Mouse (Mus musculus) layer of hippocampus, postnatal 25 days (tissue): ENCODE data around the gene Whamm. TPM values are rescaled to one million over a fixed set of nuclear protein-coding genes. Genes with fewer than 3 reads are reported as not detected.

Experiments used
- DNase-seq, 2 experiments: peaks; one replicate each; pipeline ENCODE4 v3.0.0; 2022; ENCODE audit warnings: mixed read lengths in 2 of 2, low spot score in 1 of 2; ENCODE audit errors: extremely low spot score in 1 of 2
- total RNA-seq, 2 experiments: library from RNA; stranded (reverse); gene quantifications; 2 replicates each; pipeline ENCODE4 v1.2.3; 2021

Whamm gene
- total RNA-seq, 2 experiments from 2014 or later: 14.4 to 20.3 TPM

DNA sequence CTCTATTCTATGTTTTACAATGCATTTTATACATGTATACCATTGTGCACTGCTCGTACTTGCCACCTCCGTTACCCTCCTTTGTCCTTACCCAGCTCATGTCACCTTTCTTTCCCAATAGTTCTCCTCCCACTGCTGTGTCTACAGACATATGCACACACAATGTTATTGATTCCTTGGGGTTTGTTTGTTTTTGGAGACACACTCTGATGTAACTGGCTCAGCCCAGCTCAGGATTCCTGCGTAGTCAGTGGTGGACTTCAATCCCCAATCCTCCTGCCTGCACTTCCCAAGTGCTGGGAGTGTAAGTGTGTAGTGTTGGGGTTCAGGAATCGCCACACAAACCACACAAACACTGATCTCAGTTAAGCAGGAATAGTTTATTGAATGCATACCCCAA, 16.2 kb downstream of the Whamm start:
- no peak for DNase-seq

DNA sequence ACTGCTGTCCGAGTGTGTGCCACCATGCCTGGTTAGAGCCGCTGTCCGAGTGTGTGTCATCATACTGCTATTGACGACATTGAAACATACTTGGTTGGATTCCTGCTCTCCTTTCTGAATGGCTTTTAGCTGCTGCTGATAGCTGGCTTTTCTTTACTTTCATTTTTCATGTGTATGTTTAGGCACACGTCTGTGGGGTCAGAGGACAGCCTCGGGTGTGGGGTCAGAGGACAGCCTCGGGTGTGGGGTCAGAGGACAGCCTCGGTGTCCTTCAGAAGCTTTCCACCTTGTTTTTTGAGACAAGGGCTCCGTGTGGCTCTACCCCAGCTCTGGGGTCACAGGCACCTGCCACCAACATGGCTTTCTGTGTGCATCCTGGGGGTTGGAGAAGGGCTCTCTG, 21.6 kb downstream of the Whamm start:
- DNase-seq: no peak

DNA sequence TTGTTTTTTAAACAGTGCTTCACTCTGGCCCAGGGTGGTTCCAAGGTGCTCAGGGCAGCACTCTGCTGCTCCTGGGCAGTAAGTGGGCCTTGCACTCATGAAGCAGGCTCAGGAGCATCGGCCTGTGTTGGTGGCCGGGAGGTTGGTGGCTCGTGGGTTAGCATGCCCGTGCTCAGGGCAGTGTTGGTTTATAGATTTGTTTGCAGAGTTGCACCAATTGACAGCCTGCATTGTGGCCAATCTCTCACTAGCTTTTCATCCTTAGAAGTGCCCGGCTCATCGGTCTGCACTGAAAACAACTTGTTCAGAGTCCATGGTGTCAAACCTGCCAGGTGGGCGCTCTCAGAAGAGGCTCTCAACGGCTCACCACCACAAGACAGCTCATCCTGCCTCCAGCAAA, 22.3 kb downstream of the Whamm start:
- no peak for DNase-seq

DNA sequence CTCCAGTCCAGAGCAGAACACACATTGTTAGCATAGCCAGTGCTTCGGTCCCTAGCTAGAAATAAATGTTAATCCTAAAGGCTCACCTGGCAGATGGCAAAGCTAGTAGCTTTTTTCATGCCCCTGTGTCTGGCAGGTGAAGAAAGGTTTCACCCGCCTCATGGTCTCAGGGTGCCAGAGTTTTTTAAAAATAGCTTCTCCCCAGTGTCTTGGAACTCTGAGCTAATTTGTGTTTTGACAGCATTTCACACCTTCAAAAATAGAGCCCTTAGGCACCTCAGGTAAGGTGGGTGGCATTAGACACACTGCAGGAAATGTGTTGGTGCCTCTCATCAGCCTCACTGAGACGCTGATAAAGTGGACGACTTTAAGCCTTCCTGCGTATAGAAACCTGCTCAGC, 24.0 kb downstream of the Whamm start:
- DNase-seq: no peak

DNA sequence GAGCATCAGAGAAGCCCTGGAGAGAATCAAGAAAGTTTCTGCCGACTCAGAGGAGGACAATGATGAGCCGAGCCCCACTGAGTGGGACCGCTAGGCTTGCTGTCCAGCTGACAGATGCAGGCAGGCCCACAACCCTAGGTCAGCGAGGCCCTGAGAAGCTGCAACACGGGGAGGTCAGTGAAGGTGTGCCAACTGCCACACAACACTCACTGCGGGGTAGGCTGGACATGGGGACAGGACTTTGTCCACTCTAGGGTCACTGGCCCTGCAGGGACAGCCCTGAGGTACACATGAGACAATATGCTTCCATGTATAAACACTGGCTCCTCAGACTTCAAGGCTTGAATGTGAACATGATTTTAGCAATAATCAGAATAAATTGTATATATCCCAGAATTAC, 25.0 kb downstream of the Whamm start:
- DNase-seq: no peak

DNA sequence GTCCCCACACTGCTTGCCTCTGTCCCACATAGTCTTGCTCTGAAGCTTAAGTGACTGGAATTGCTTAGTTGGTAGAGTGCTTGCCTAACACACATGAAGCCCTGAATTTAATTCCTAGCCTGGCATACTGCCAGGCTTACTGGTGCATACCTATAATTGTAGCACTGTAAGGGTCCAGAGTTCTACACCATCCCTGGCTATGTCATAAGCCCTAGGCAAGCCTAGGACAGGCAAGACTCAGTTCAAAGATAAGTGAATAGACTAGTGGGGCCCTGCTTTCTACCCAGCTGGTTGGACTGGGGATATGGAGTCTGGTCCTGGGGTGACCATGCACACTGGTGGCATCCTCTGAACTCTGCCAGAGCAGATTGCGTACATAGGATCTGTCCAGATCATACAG, 26.6 kb downstream of the Whamm start:
- DNase-seq: no peak

DNA sequence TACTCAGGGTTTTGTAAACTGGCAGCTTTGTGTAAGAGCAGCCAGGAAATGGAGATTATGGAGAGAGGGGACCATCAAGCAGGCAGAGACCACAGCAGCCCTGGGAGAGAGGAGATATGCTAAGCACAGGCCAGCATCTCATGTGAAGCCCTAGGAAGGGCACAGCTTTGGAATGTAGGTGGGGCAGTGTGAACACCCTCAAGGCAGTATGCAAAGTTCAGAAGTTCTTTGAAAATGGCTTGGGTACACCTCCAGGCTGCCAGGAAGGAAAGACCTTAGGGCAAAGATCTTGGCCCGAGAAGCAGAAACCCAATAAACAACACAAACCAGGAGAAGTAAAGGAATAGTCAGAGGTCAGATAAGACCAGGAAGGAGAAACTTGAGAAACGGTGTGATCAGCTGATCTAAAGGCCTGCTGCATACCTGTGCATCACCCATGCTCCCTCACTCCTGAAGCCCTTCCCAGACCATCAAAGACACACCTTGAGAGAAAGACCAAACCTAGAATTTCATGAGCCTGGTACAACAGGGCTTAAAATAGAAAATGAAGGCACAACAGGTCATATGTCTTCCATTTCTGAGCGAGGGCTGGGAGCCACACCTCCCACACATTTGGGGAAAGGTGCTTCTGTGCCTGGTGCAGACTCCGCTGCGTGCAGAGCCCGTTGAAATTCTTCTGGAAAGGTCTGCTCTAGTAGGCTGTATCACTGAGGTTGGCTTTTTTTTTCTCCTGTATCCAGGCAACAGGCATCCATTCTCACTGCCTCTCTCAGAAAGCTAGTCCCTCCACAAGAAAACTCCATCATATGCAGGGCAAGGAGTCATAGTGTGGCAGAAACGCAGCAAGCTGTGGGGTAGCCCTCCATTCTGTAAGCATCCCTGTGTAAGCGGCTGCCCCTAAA, 28.6 kb downstream of the Whamm start:
- DNase-seq: no peak

DNA sequence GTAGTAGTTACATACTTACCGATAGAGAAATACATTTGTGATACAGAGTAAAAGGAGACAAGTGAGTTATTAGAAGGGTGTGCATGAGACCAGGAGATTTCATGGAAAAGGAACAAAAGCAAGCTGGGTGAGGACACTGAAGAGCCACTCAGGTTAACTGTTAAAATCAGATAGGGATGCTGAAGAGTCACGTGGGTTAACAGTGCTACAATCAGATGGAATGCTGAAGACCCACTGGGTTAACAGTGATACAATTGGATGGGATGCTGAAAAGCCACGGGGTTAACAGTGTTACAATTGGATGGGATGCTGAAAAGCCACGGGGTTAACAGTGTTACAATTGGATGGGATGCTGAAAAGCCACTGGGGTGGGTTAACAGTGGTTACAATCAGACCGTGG, 33.9 kb downstream of the Whamm start:
- DNase-seq: no peak

DNA sequence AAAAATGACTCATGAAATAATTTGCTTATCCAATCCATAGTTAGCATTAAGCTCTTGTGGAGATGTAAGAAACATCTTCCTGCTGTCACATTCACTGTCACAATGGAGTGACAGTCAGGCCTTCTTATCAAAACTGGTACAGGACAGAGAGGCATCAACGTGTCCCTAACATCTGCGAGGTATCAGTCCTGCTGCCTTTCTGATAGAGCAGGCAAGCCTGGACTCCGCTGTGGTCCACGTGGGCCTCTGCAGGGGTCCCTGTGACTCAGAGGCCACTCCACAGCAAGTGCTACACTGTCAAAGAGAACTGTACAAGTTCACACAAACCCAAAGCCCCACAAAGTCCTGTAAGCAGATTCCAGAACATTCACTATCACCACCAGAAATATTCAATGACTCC, 34.4 kb downstream of the Whamm start:
- no peak for DNase-seq

DNA sequence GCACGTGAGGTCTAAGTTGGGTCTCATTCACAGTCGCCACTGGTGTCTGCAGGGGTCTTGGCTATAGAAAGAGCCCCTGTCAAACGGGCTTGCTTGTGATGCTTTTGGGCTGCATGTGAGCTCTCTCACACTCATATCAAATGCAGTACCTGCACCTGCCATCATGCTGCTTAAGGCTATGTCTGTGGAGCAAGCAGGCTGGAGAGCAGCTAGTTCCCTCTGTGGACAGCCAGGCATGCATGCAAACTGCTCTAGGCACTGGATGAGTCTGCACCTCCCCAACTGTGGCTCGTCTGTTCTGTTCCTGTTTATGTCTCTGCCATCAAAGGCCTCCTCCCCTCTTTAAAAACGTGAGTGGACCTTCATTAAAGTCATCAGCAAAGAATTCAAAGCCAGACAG, 35.4 kb downstream of the Whamm start:
- no peak for DNase-seq

DNA sequence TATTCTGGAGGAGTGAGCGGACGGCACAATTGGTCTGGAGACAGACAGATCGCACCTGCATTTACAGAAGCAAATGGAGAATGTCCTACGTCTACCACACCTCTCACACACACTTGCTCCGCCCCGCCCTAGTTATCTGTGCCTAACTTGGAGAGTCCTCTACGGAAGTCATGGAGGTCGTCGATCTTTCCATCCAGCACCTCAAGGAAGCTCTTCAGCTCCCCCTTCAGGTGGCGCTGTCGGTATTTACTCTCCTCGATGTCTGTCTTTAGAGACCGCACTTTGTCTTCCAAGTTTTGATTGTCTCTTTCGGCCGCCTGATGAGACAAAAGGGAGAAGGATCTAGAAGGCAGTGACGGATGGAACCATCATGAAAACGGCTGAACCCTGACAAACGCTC, 39.1 kb downstream of the Whamm start:
- DNase-seq: no peak

DNA sequence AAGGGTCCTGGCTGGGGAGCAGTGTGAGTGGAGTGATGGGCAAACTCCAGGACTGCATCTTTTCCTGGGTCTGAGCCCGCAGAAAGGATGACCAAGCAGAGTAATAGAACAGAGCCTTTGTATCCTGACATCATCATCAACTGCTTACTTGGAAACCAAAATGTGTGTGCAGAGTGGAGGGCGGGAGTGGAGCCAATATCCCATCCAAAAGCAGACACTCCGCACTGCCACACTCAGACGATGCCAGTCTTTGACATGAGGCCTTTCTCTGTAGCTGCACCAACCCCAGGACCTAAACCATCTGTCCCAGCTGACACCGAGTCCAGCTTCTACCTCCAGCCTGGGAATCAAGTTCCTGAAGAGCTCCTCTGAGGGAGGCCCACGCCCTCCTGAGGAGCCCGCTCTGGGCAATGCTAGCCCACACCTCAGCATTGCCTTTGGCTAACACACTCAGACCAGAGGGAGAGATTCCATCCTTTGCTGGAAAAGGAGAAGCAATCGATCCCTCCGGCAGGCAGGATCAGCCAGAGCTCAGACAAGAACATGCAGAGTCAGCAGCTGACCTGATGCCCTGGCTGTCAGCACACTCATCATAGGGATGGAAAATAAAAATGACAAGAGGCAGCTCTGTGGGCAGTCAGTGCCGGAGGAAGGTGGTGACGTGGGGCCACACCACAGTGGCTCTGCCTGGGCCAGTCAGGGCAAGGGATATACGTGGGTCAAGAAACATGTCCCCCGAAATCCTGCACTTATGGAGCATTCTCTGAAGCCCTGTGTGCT, 42.0 kb downstream of the Whamm start:
- DNase-seq: no peak

DNA sequence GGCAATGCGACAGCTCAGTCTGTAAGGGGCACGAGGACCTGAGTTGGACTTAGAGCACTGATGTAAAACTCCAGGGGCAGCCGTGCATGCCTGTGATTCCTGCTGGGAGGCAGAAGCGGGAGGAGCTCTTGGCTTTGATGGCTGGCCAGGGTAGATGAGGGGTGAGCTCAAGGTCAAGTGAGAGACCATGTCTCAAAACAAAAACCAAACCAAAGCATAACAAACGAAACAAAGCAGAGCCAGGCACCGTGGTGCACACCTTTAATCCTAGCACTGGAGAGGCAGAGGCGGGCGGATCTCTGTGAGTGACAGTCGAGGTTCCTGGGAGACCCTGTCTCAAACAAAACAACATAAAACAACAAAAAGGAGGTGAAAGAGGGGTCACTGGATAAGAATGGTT, 44.0 kb downstream of the Whamm start:
- no peak for DNase-seq

DNA sequence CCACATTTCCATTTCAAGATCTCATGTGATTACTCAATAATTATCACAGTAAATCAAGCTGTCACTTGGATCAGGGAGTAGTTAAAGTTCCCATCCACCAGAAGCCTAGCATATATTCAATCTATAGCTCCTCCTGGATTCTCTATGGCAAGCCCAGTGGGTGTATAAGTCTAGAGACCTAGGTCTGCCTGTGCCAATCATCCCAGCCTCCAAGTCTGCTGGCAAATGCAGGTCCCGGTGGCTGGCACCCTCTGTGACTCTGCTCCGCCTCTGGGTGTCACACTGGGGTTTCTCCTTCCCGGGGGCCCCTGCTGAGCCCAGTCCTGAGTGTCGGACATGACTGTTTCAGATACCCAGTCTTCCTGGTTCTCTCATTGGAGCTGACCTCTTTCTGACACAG, 51.7 kb downstream of the Whamm start:
- no peak for DNase-seq

DNA sequence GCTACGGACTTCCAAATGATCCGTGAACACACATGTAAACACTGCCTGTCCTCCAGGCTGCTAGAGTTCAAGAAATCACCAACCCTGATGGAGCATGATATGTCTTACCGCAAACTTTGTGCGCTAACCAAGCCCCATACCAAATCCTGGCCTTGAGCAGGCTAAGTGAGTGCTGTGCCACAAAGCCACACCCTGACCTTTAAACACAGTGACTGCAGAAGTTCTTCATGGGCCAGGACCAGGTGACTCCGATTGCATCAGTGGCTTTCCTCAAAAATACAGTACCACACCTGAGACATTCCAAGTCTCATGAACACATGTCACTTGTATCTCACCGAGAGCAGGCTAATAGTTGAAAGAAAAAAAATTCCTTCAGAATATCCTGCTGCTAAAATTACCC, 52.7 kb downstream of the Whamm start:
- DNase-seq: no peak

DNA sequence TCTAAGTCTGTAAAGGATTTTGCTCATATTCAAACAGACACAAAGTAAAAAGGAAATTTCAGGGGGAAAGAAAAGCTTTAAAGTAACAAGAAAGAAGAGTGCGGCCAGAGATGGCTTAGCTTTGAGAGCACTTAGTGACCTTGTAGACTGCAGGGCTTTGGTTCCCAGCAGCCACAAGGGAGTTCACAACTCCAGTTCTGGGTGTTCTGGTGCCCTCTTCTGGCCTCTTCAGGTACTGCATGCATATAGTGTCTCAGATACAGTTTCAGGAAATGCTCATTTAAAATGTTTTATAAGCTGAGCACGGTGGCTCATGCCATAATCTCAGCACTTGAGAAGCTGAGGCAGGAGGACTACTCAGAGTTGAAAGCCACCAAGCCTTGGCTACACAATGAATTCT, 55.4 kb downstream of the Whamm start:
- DNase-seq: peak in 1 of 2 experiments; percentile 46

DNA sequence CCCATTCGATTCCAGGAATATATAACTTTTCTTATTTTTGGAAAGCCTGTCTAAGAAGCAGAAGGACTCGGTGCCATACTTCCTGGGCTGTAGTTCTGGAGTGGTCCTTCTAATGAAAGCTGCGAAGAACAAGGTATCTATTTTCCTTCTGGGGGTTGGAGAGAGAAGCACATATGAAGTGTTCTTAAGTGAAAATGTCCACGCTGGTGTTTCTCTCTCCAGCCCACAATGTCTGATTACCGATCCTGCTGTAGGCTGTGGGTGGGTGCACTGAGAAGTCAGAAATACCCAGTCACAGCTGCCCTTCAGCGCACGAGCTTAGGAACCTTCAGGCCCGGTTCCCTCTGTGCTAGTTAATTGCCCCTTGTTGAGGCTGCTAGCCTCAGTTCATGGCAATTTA, 60.2 kb downstream of the Whamm start:
- no peak for DNase-seq

DNA sequence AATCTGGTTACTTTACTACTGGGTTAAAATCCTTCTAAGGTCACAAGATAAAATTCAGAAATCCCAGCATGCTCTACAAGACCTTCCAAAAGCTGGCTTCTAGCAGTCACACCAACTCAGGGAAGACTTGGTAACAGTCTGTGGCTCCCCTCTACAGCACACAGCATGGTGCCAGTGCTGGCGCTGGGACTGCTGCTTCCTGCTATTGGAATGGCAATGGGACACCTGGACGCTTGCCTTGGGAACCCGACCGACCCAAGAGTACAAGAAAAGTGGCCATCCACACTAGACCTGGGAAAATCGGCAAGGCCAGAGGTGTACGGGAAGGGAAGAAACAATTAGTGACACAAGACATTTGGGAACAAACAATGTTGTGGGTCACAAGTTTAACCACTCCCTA, 61.5 kb downstream of the Whamm start:
- no peak for DNase-seq

DNA sequence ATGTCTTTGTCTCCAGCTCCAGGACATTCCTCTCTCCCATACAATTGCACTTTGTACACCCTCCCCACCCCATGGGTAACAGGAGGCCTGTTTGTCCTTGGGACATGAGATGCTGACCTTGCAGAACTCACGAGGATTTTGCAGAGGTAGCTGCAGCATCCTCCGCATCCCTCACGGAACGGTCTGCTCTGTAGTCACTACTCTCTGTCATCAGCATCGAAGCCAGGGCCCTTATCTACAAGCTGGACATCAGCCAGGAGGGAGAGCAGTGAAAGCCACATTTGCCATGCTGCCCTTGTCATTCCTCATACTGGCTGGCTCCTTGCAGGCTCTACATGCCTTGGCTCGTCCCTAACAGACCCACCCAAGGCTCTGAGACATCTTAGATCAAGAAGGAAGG, 70.0 kb downstream of the Whamm start:
- DNase-seq: no peak

DNA sequence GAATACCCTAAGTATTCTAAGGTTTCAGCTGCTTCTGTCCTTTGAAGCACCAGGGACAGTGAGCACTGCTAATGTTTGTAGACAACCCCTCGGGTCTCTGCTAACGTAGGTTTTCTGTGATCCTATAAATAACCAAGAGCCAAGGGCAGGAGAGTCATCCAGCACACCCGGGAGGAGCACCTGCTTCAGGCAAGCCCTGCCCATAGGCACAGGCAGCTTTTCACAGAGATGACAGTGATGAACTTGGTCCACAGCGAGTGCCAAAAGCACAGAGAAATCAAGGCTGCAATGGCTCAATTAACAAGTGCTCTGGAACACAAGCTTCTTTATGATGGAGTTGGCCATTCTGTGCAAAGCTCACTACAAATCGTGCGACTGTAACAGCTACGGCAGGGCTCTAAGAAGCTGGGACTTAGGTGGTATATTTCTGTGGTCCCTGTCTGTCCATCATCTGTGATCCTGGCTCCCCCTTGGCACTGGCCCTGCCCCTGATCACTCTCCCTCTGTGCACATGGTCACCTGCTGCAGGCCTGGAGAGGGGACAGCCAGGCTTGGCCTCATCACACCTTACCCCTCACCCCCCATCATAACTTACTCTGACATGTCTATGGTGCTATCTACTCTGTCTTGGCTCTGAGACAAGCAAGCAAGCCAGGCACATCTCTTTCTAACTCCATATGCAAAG, 73.6 kb downstream of the Whamm start:
- DNase-seq: no peak
